Mouse (Mus musculus): Measurements from ENCODE around the gene 2310057M21Rik. TPM values are rescaled to one million over a fixed set of nuclear protein-coding genes. Genes with fewer than 3 reads are reported as not detected.

Gene 2310057M21Rik
- 7.0 and 7.4 TPM in 2 replicates for polyA plus RNA-seq (2015; fragmentation: Nextera tagmentation; extraction: Ambion mirVana)

GRCm38 (mm10) chr7:131362615-131363300 lies at the start of gene 2310057M21Rik:
TSS of gene 2310057M21Rik (minus strand) at chr7:131362759.

GRCm38 (mm10) chr7:131410416-131411058 lies 48.0 kb upstream of the 2310057M21Rik start, which contains the start of the genes Ikzf5 and Acadsb:
TSS of gene Ikzf5 (minus strand) at chr7:131410521.
TSS of gene Acadsb (plus strand) at chr7:131410601.

GRCm38 (mm10) chr7:131370648-131371469 lies 8.3 kb upstream of the 2310057M21Rik start, which contains the start of gene Pstk:
TSS of gene Pstk (plus strand) at chr7:131371141.

GRCm38 (mm10) chr7:131333564-131333963 lies 29.0 kb downstream of the 2310057M21Rik start, which contains the start of gene Fam24a:
TSS of gene Fam24a (plus strand) at chr7:131333864.

GRCm38 (mm10) chr7:131329416-131329815 lies 33.1 kb downstream of the 2310057M21Rik start, which contains the start of gene Fam24b:
TSS of gene Fam24b (minus strand) at chr7:131329516.

GRCm38 (mm10) chr7:131322192-131322591 lies 40.4 kb downstream of the 2310057M21Rik start, which contains the start of gene Cuzd1:
TSS of gene Cuzd1 (minus strand) at chr7:131322292.

Other genes with a start within 250 kb of the 2310057M21Rik start
- not detected in 2 replicates for gene 4933402N03Rik, start 216.4 kb downstream of the 2310057M21Rik start, polyA plus RNA-seq (2015; fragmentation: Nextera tagmentation; extraction: Ambion mirVana)
- not detected in 2 replicates for gene 5430419D17Rik, start 188.4 kb downstream of the 2310057M21Rik start, polyA plus RNA-seq (2015; fragmentation: Nextera tagmentation; extraction: Ambion mirVana)
- gene Cuzd1, start 40.5 kb downstream of the 2310057M21Rik start, polyA plus RNA-seq (2015; fragmentation: Nextera tagmentation; extraction: Ambion mirVana): 0.30 and 0.65 TPM in 2 replicates
- not detected in 2 replicates for gene Fam24b, start 33.2 kb downstream of the 2310057M21Rik start, polyA plus RNA-seq (2015; fragmentation: Nextera tagmentation; extraction: Ambion mirVana)
- gene Fam24a, start 28.9 kb downstream of the 2310057M21Rik start, polyA plus RNA-seq (2015; fragmentation: Nextera tagmentation; extraction: Ambion mirVana): not detected in 2 replicates
- 26.2 and 28.2 TPM in 2 replicates for gene Pstk, start 8.4 kb upstream of the 2310057M21Rik start, polyA plus RNA-seq (2015; fragmentation: Nextera tagmentation; extraction: Ambion mirVana)
- 11.4 and 13.3 TPM in 2 replicates for gene Ikzf5, start 47.8 kb upstream of the 2310057M21Rik start, polyA plus RNA-seq (2015; fragmentation: Nextera tagmentation; extraction: Ambion mirVana)
- gene Acadsb, start 47.8 kb upstream of the 2310057M21Rik start, polyA plus RNA-seq (2015; fragmentation: Nextera tagmentation; extraction: Ambion mirVana): 21.2 and 25.8 TPM in 2 replicates
- not detected in 2 replicates for gene Hmx3, start 180.1 kb upstream of the 2310057M21Rik start, polyA plus RNA-seq (2015; fragmentation: Nextera tagmentation; extraction: Ambion mirVana)
- not detected in 2 replicates for gene Hmx2, start 186.0 kb upstream of the 2310057M21Rik start, polyA plus RNA-seq (2015; fragmentation: Nextera tagmentation; extraction: Ambion mirVana)
- 148 and 158 TPM in 2 replicates for gene Bub3, start 197.5 kb upstream of the 2310057M21Rik start, polyA plus RNA-seq (2015; fragmentation: Nextera tagmentation; extraction: Ambion mirVana)